Mouse (Mus musculus): ENCODE results near the gene Rab3gap2. TPM values are rescaled to one million over a fixed set of nuclear protein-coding genes. Genes with fewer than 3 reads are reported as not detected.

Gene Rab3gap2
- polyA plus RNA-seq, 1 experiment = 0.51 TPM

DNA sequence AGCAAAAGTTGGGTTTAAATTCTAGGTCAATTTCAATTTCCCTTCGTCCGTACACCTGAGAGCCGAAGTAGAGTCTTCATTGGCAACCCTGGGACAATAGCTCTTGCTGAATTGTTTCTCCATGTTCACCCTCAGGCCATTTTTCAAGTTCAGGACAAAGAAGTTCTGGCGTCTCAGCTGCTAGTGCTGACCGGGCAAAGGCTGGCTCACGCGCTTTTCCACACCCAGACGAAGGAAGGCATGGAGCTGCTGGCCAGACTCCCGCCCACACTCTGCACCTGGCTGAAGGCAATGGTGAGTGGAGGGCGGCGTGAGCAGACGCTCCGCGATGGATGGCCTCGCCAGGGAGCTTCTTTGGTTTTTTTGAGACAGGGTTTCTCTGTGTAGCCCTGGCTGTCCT lies 79.3 kb downstream of the Rab3gap2 start:
- Histone ChIP-seq H3K9me3 (ENCODE audit: control insufficient read depth, low read length) (no peaks in the 10 kb centered on the region), H3K36me3 (ENCODE audit: control insufficient read depth) (peaks cover 98% of the 10 kb centered on the region), H3K4me3 (replicated peaks) (no peak overlapping the region), H3K4me1 (ENCODE audit: control insufficient read depth) (no peaks in the 10 kb centered on the region), H3K27me3 (ENCODE audit: control insufficient read depth) (no peaks in the 10 kb centered on the region)
- TF ChIP-seq TAL1 (IDR thresholded peaks at IDR 0.05; ENCODE audit: low read length) (no peak), GATA1 (IDR thresholded peaks at IDR 0.05; ENCODE audit: low read length) (no peak)

DNA sequence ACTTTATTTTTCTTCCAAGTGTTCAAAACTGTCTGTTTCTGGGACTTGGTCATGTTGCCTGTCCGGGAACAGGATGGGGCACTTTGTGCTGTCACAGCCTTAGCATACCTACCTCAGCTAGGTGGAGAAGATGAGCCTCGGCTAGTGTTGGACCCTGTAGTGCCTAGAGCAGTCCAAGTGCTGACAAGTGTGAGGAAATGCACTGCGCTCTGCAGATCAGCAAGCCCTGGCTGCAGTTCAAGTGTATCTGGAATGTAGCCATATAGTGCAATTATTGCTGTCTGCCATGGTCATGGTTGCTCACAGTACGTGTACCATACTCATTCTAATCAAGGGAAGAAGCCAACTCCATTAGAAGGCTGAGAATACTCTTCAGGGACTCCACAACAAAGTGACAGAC lies 80.8 kb downstream of the Rab3gap2 start:
- no peaks in the 10 kb centered on the region for H3K4me1 ChIP-seq (ENCODE audit: control insufficient read depth)
- H3K27me3 ChIP-seq (ENCODE audit: control insufficient read depth) = no peaks in the 10 kb centered on the region
- peaks cover 88% of the 10 kb centered on the region for H3K36me3 ChIP-seq (ENCODE audit: control insufficient read depth)
- no peak overlapping the region for H3K4me3 ChIP-seq (replicated peaks)
- H3K9me3 ChIP-seq (ENCODE audit: control insufficient read depth, low read length) = no peaks in the 10 kb centered on the region
- TF ChIP-seq GATA1 (IDR thresholded peaks at IDR 0.05; ENCODE audit: low read length) (no peak), TAL1 (IDR thresholded peaks at IDR 0.05; ENCODE audit: low read length) (no peak)

DNA sequence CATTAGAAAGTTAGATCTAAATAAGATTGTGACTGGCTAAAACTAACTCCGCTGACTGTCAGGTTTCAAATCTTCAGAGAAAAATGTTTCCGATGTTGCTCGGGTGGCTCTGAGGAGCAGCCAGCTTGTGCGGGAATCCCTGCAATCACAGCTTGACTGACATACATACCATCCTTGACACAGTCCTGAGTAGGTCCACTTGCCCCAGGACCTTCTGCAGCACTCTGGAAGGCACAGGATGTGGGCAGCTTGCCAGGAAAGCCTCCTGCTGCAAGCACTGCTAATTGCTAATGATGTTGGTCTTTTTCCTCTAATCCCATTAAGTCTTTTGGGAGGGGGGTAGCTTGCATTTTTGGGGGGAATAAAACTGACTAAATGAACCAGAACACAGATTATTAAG lies 81.3 kb downstream of the Rab3gap2 start:
- TF ChIP-seq GATA1 (IDR thresholded peaks at IDR 0.05; ENCODE audit: low read length) (no peak), TAL1 (IDR thresholded peaks at IDR 0.05; ENCODE audit: low read length) (no peak)
- no peaks in the 10 kb centered on the region for H3K27me3 ChIP-seq (ENCODE audit: control insufficient read depth)
- H3K9me3 ChIP-seq (ENCODE audit: control insufficient read depth, low read length) = no peaks in the 10 kb centered on the region
- no peak overlapping the region for H3K4me3 ChIP-seq (replicated peaks)
- peaks cover 85% of the 10 kb centered on the region for H3K36me3 ChIP-seq (ENCODE audit: control insufficient read depth)
- H3K4me1 ChIP-seq (ENCODE audit: control insufficient read depth) = no peaks in the 10 kb centered on the region

DNA sequence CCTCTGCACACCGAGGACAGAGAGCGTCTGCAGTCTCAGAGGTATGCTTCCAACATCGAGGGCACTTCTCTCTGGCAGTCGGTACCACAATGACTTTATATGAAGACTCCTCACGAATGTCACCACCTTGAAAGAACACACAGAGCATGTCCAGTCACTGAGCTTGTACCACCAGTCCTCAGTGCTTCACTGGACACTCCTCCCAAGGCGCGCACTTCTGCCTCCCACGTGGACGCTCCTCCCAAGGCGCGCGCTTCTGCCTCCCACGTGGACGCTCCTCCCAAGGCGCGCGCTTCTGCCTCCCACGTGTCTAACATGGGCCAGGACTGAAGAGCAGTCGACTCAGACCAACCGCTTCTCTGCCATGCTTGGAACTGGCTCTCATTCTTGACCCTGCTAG lies 83.1 kb downstream of the Rab3gap2 start:
- peaks cover 86% of the 10 kb centered on the region for H3K36me3 ChIP-seq (ENCODE audit: control insufficient read depth)
- TF ChIP-seq TAL1 (IDR thresholded peaks at IDR 0.05; ENCODE audit: low read length) (no peak), GATA1 (IDR thresholded peaks at IDR 0.05; ENCODE audit: low read length) (no peak)
- H3K27me3 ChIP-seq (ENCODE audit: control insufficient read depth) = no peaks in the 10 kb centered on the region
- H3K4me1 ChIP-seq (ENCODE audit: control insufficient read depth) = no peaks in the 10 kb centered on the region
- H3K4me3 ChIP-seq (replicated peaks) = no peak overlapping the region
- no peaks in the 10 kb centered on the region for H3K9me3 ChIP-seq (ENCODE audit: control insufficient read depth, low read length)

DNA sequence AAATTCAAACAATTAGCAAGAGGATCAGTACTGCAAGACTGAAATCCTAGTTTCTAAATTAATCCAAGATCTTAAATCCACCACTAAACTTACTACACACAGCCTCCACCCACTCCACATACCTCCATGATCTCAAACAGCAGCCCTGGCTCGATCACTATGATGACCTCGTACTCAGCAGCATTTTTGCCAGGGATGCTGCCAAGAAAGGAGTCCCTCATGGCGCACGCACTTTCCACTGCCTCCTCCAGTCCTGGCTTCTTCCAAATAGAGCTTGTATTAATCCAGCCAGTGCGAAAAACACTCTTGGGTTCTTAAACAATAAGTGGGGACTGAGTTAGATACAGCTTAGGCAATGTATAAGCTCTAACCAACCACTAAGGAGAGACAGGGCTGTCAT lies 85.3 kb downstream of the Rab3gap2 start:
- TF ChIP-seq GATA1 (IDR thresholded peaks at IDR 0.05; ENCODE audit: low read length) (no peak), TAL1 (IDR thresholded peaks at IDR 0.05; ENCODE audit: low read length) (no peak)
- peaks cover 87% of the 10 kb centered on the region for H3K36me3 ChIP-seq (ENCODE audit: control insufficient read depth)
- H3K4me1 ChIP-seq (ENCODE audit: control insufficient read depth) = no peaks in the 10 kb centered on the region
- no peak overlapping the region for H3K4me3 ChIP-seq (replicated peaks)
- H3K27me3 ChIP-seq (ENCODE audit: control insufficient read depth) = no peaks in the 10 kb centered on the region
- H3K9me3 ChIP-seq (ENCODE audit: control insufficient read depth, low read length) = no peaks in the 10 kb centered on the region

DNA sequence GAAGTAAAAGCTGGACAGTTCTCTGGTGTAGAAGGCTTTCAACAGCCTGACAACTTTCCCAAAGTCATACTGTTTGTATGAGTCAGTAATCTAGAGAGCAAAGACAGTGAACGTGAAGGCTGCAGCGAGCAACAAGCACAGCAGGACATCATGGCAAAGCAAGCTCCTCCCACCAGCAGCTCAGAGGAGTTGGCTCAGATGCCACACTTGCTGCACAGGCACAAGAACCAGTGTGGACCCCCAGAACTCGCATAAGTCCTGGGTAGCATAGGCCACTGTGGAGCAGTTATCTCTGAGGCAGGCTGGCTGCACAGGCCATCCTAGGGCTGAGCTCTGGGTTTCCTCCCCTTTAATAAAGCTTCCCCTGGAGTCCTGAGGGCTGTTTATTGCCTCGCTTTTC lies 87.4 kb downstream of the Rab3gap2 start:
- peaks cover 83% of the 10 kb centered on the region for H3K36me3 ChIP-seq (ENCODE audit: control insufficient read depth)
- H3K4me1 ChIP-seq (ENCODE audit: control insufficient read depth) = no peaks in the 10 kb centered on the region
- H3K27me3 ChIP-seq (ENCODE audit: control insufficient read depth) = no peaks in the 10 kb centered on the region
- no peaks in the 10 kb centered on the region for H3K9me3 ChIP-seq (ENCODE audit: control insufficient read depth, low read length)
- TF ChIP-seq TAL1 (IDR thresholded peaks at IDR 0.05; ENCODE audit: low read length) = no peak
- TF ChIP-seq GATA1 (IDR thresholded peaks at IDR 0.05; ENCODE audit: low read length) = no peak
- H3K4me3 ChIP-seq (replicated peaks) = no peak overlapping the region

DNA sequence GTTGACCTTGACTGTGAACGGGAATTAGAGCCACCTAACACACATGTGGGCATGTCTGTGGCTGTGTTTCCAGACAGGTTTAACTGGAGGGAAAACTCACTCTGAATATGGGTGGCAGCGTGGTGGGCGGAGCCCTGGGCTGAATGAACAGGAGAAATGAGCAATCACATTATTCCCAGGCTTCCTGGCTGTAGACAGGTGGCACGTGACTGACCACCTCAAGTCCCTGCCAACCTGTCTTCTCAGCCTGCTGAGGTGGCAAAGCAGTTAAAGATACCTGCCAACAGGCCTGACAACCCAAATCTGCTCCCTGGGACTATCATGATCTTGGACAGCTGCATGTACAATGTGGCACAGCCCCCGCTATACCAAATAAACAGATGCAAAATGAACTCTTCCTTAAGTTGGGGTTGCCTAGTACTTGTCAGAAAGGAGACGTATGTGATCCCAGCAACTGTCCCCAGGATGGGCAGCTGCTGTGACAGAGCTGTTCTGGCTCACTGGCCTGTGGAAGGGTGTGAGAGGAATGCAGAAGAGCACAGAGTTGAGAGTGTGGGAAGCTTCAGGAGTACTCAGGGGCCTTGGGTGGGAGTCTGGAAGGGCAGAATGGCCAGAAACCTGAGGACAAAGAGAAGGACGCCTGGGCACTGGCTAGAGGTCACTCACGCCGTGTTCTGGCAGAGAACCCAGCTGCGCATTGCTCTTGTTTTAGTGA lies 88.9 kb downstream of the Rab3gap2 start:
- no peaks in the 10 kb centered on the region for H3K9me3 ChIP-seq (ENCODE audit: control insufficient read depth, low read length)
- H3K27me3 ChIP-seq (ENCODE audit: control insufficient read depth) = no peaks in the 10 kb centered on the region
- H3K36me3 ChIP-seq (ENCODE audit: control insufficient read depth) = peaks cover 83% of the 10 kb centered on the region
- H3K4me3 ChIP-seq (replicated peaks) = no peak overlapping the region
- H3K4me1 ChIP-seq (ENCODE audit: control insufficient read depth) = no peaks in the 10 kb centered on the region
- TF ChIP-seq GATA1 (IDR thresholded peaks at IDR 0.05; ENCODE audit: low read length) (no peak), TAL1 (IDR thresholded peaks at IDR 0.05; ENCODE audit: low read length) (no peak)

DNA sequence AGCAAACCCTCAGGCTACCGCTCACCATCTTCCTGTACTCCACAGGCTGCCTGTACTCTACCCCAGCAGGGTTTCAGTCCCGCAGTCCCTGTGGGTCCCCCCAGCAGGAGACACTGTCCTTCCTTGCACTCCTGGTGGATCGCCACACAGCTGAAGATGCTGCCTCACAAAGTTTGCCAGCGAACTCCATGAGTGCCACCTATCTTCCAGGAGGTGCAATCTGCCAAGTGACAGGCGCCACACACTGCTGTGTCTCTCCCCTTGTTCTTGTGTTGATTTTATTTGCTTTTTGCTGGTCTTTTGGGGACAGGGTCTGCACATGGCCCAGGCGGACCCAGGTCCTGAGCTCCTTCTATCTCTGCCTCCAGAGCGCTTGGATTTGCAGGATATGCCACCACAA lies 92.9 kb downstream of the Rab3gap2 start:
- no peak overlapping the region for H3K4me3 ChIP-seq (replicated peaks)
- H3K4me1 ChIP-seq (ENCODE audit: control insufficient read depth) = no peaks in the 10 kb centered on the region
- no peaks in the 10 kb centered on the region for H3K9me3 ChIP-seq (ENCODE audit: control insufficient read depth, low read length)
- H3K27me3 ChIP-seq (ENCODE audit: control insufficient read depth) = no peaks in the 10 kb centered on the region
- no peak for TF ChIP-seq TAL1 (IDR thresholded peaks at IDR 0.05; ENCODE audit: low read length)
- no peak for TF ChIP-seq GATA1 (IDR thresholded peaks at IDR 0.05; ENCODE audit: low read length)
- H3K36me3 ChIP-seq (ENCODE audit: control insufficient read depth) = peaks cover 68% of the 10 kb centered on the region

DNA sequence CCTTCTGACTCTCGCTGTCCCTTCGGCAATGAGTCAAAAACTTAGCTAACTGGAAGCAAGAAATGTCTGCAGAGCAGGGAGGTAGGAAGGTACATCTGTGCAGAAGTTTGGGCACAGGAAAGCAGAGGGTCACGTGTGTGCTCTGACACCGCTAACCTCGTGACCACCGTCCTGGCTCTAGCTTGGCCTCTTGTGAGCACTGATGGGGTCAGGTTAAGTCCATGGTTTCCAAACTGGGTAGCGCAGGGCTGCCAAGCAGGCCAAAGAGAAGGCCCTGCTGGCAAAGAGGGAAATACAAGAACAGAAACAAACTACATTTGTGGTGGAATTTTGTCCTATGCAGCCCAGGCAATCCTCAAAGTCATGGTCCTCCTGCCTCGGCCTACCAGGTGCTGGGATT lies 94.6 kb downstream of the Rab3gap2 start:
- Histone ChIP-seq H3K4me1 (ENCODE audit: control insufficient read depth) (no peaks in the 10 kb centered on the region), H3K9me3 (ENCODE audit: control insufficient read depth, low read length) (no peaks in the 10 kb centered on the region), H3K36me3 (ENCODE audit: control insufficient read depth) (peaks cover 66% of the 10 kb centered on the region), H3K27me3 (ENCODE audit: control insufficient read depth) (no peaks in the 10 kb centered on the region), H3K4me3 (replicated peaks) (no peak overlapping the region)
- TF ChIP-seq TAL1 (IDR thresholded peaks at IDR 0.05; ENCODE audit: low read length) (no peak), GATA1 (IDR thresholded peaks at IDR 0.05; ENCODE audit: low read length) (no peak)

DNA sequence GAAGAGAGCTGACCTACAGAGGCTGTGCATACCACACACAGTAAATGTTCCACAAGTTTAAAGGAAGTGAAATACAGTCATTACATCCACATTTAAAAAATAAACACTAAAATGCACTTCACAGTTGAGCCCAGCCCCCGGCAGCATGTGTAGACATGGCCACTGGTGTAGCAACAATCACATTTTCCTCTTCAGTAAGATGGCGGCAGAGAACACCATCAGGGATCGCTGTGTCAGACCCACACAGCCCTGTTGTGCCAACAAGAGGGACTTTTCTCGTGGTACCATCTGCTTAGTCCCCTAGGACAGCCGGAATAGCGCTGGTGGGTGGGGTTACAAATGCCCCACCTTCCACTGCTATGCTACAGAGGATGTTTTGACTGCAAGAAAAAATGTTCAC lies 98.9 kb downstream of the Rab3gap2 start:
- H3K36me3 ChIP-seq (ENCODE audit: control insufficient read depth) = peaks cover 43% of the 10 kb centered on the region
- 0 out of 2 replicates have a peak, but pooled peaks cover 2% of the 10 kb centered on the region for H3K9me3 ChIP-seq (ENCODE audit: control insufficient read depth, low read length)
- H3K4me3 ChIP-seq (replicated peaks) = no peak overlapping the region
- H3K4me1 ChIP-seq (ENCODE audit: control insufficient read depth) = no peaks in the 10 kb centered on the region; the same call in 1 of the 2 replicates
- no peaks in the 10 kb centered on the region for H3K27me3 ChIP-seq (ENCODE audit: control insufficient read depth)
- TF ChIP-seq GATA1 (IDR thresholded peaks at IDR 0.05; ENCODE audit: low read length) (no peak), TAL1 (IDR thresholded peaks at IDR 0.05; ENCODE audit: low read length) (no peak)

Measured in erythroblast, embryonic 14.5 days (primary cell).